Mouse (Mus musculus) megakaryocyte, embryonic 14.5 days (primary cell): ENCODE data around the gene Gm2115.

Experiments used
- FLI1 ChIP-seq: IDR thresholded peaks from 2 replicates; pipeline ENCODE4 v1.6.1; 2012; ENCODE audit warnings: low read length, inconsistent platforms, mixed read lengths
- GATA1 ChIP-seq: IDR thresholded peaks from 3 replicates; pipeline ENCODE4 v1.6.1; 2012; ENCODE audit warnings: mixed read lengths, low read length, inconsistent platforms, borderline replicate concordance

DNA sequence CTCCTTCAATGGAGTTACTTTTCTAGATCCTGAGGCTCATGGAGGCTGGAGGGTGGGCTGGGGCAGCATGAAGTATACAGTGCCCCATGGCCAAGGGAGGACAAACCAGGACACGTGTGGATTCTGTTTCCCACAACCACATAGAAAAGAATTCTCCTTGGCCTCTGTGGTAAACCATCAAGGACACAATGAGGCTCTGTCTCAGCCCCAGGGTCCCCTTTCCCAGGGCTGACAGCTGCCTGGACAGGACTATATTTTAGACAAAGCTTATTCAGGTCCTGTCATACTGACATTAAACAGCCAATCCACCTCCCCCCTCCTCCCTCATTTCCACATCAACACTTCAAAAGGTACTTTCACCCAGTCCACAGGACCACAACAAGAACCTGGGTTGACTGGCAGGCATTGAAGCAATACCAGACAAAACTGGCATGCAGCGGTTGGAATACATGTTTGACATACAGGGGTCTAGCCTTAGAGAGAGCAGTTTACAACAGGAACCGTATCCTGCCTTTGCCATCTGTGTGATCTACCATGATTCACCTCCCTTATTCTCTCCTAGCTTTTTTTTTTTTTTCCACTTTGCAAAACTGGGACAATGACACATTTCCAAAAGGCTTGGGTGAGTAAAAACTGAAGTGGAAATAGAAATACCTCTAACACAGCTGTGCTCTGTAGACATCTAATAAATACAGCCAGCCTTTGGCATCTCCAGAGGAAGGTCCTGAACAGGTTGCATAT is 57.8 kb downstream of the Gm2115 start:
- TF ChIP-seq FLI1 (no peak), GATA1 (no peak)
